Mouse (Mus musculus) embryonic stem cell, embryonic (primary cell): ENCODE results near the gene Tmem147.

Experiments used
- CTCF ChIA-PET, 4 experiments: fragments of 300-600 bp in 2 of 4; fragments of 350-600 bp in 2 of 4; sonication (Branson Sonifier 250); formaldehyde crosslinking; loops; one replicate each; lab custom pipeline; 2022; ENCODE audit warnings: inconsistent platforms in 2 of 4; lab: Charles Lee
- POLR2A ChIA-PET, 4 experiments: fragments of 300-600 bp in 2 of 4; fragments of 350-600 bp in 2 of 4; sonication (Branson Sonifier 250); formaldehyde crosslinking; loops; one replicate each; lab custom pipeline; 2022; ENCODE audit warnings: antibody characterized with exemption in 4 of 4, inconsistent platforms in 1 of 4; lab: Charles Lee

The Tmem147 gene

GRCm38 (mm10) chr7:30729396-30730063, at the start of gene Tmem147:
Gene Tmem147 (minus strand): TSS chr7:30729540.
- ChIA-PET POLR2A (interaction anchor here (0.7 to 3.4 kb wide), 15 partner anchors 9 to 449 kb away, joined by 3 to 18 read pairs (median 4); partner anchors contain the start of genes 2200002J24Rik (in 1 of the 4), Atp4a (in 1 of the 4), Haus5 (in 1 of the 4) and Wdr62 (in 1 of the 4)), CTCF (interaction anchor here (0.6 to 1.7 kb wide), 17 partner anchors 12 to 387 kb away, joined by 3 to 6 read pairs (median 3); partner anchors contain the start of gene Upk1a (in 1 of the 4))

- ChIA-PET POLR2A (interaction anchor here in 2 of 4 experiments (0.6 to 2.3 kb wide), 6 partner anchors 9 to 81 kb away, joined by 3 to 10 read pairs (median 3); partner anchors contain the start of gene Krtdap (in 1 of the 2)), CTCF (interaction anchor here (0.6 to 2.9 kb wide), 25 partner anchors 8 to 287 kb away, joined by 3 to 13 read pairs (median 4); partner anchors contain the start of genes Fam187b (in 1 of the 4), Ffar3 (in 1 of the 4), Gapdhs (in 1 of the 4) and Krtdap (in 1 of the 4))
These were observed 48.6 kb upstream of the Tmem147 start for GRCm38 (mm10) chr7:30777911-30778310.

GRCm38 (mm10) chr7:30777081-30777579, 47.8 kb upstream of the Tmem147 start:
- CTCF ChIA-PET, result interaction anchor here (0.5 to 2.9 kb wide), 39 partner anchors 8 to 321 kb away, joined by 3 to 13 read pairs (median 4); partner anchors contain the start of genes Fam187b (in 1 of the 4), Gapdhs (in 1 of the 4), Krtdap (in 1 of the 4) and Lsr (in 1 of the 4)
- POLR2A ChIA-PET, result interaction anchor here in 3 of 4 experiments (0.5 to 2.3 kb wide), 11 partner anchors 10 to 812 kb away, joined by 3 to 10 read pairs (median 3); partner anchors contain the start of genes Haus5 (in 1 of the 3) and Krtdap (in 1 of the 3)

GRCm38 (mm10) chr7:30776104-30776503, 46.8 kb upstream of the Tmem147 start:
- CTCF ChIA-PET, result interaction anchor here in 3 of 4 experiments (0.8 to 2.9 kb wide), 9 partner anchors 7 to 198 kb away, joined by 3 to 13 read pairs (median 6); partner anchors contain the start of genes Fam187b (in 1 of the 3) and Lsr (in 1 of the 3)
- POLR2A ChIA-PET, result interaction anchor here in 1 of 4 experiments (0.7 to 2.3 kb wide), 4 partner anchors 10 to 433 kb away, joined by 3 to 10 read pairs (median 4); partner anchors contain the start of gene Krtdap

GRCm38 (mm10) chr7:30769236-30769635, 39.9 kb upstream of the Tmem147 start:
- CTCF ChIA-PET, result interaction anchor here in 2 of 4 experiments (0.6 to 1.4 kb wide), 7 partner anchors 8 to 437 kb away, joined by 3 to 8 read pairs (median 3); partner anchors contain the start of genes Fam187b (in 1 of the 2) and Usf2 (in 1 of the 2)
- POLR2A ChIA-PET, result interaction anchor here (0.6 to 2.4 kb wide), 9 partner anchors 10 to 735 kb away, joined by 3 to 8 read pairs (median 3); no protein-coding TSS in a partner anchor

- POLR2A ChIA-PET, result interaction anchor here in 3 of 4 experiments (0.5 to 1.6 kb wide), 6 partner anchors 22 to 401 kb away, joined by 3 to 7 read pairs (median 4); no protein-coding TSS in a partner anchor
- CTCF ChIA-PET, result interaction anchor here (0.5 to 1.4 kb wide), 20 partner anchors 10 to 430 kb away, joined by 3 to 16 read pairs (median 4); partner anchors contain the start of genes Fam187b (in 1 of the 4), Kirrel2 (in 1 of the 4), Lsr (in 1 of the 4) and Tmem147 (in 1 of the 4)
These were observed 37.1 kb upstream of the Tmem147 start for GRCm38 (mm10) chr7:30766408-30766807.

GRCm38 (mm10) chr7:30765173-30765572, 35.8 kb upstream of the Tmem147 start:
- POLR2A ChIA-PET, result interaction anchor here in 1 of 4 experiments (1.6 kb wide), 1 partner anchor 21 kb away, joined by 3 read pairs; no protein-coding TSS in a partner anchor

GRCm38 (mm10) chr7:30763456-30763855, 34.1 kb upstream of the Tmem147 start, which contains the start of gene Dmkn:
Gene Dmkn (plus strand): TSS chr7:30763756.
- CTCF ChIA-PET, result interaction anchor here in 3 of 4 experiments (0.6 to 1.0 kb wide), 4 partner anchors 7 to 223 kb away, joined by 3 read pairs; partner anchors contain the start of gene Fam187b (in 1 of the 3)
- POLR2A ChIA-PET, result interaction anchor here in 1 of 4 experiments (0.6 kb wide), 1 partner anchor 227 kb away, joined by 4 read pairs; no protein-coding TSS in a partner anchor

More at GRCm38 (mm10) chr7:30765173-30765572, 35.8 kb upstream of the Tmem147 start:
- CTCF ChIA-PET, result interaction anchor here in 3 of 4 experiments (0.6 to 1.3 kb wide), 7 partner anchors 8 to 333 kb away, joined by 3 to 13 read pairs (median 4); partner anchors contain the start of genes Ffar2 (in 1 of the 3), Haus5 (in 1 of the 3) and Tmem147 (in 1 of the 3)

GRCm38 (mm10) chr7:30761769-30762352, 32.5 kb upstream of the Tmem147 start:
- POLR2A ChIA-PET, result interaction anchor here in 1 of 4 experiments (0.6 kb wide), 1 partner anchor 156 kb away, joined by 3 read pairs; no protein-coding TSS in a partner anchor
- CTCF ChIA-PET, result interaction anchor here in 2 of 4 experiments (0.7 to 1.2 kb wide), 2 partner anchors 17 to 111 kb away, joined by 3 read pairs; no protein-coding TSS in a partner anchor

GRCm38 (mm10) chr7:30758853-30759252, 29.5 kb upstream of the Tmem147 start:
- POLR2A ChIA-PET, result interaction anchor here in 1 of 4 experiments (0.6 to 2.9 kb wide), 7 partner anchors 10 to 127 kb away, joined by 3 to 8 read pairs (median 4); no protein-coding TSS in a partner anchor
- CTCF ChIA-PET, result interaction anchor here (0.5 to 2.4 kb wide), 18 partner anchors 9 to 646 kb away, joined by 3 to 15 read pairs (median 4); partner anchors contain the start of gene Cox6b1 (in 1 of the 4)

- ChIA-PET CTCF (interaction anchor here in 3 of 4 experiments (0.6 to 2.4 kb wide), 14 partner anchors 9 to 557 kb away, joined by 3 to 13 read pairs (median 4); partner anchors contain the start of genes Fam187b (in 1 of the 3), Gapdhs (in 1 of the 3) and Tmem147 (in 1 of the 3)), POLR2A (interaction anchor here in 2 of 4 experiments (0.6 to 1.8 kb wide), 4 partner anchors 9 to 79 kb away, joined by 3 to 5 read pairs (median 4); no protein-coding TSS in a partner anchor)
These were observed 27.7 kb upstream of the Tmem147 start for GRCm38 (mm10) chr7:30757001-30757400.

GRCm38 (mm10) chr7:30751086-30751669, 21.8 kb upstream of the Tmem147 start, which contains the start of gene Sbsn:
Gene Sbsn (plus strand): TSS chr7:30751471.
- CTCF ChIA-PET, result interaction anchor here in 3 of 4 experiments (0.6 to 0.9 kb wide), 4 partner anchors 11 to 130 kb away, joined by 3 to 8 read pairs (median 4); no protein-coding TSS in a partner anchor
- POLR2A ChIA-PET, result interaction anchor here in 1 of 4 experiments (0.6 to 1.4 kb wide), 3 partner anchors 16 to 71 kb away, joined by 3 to 5 read pairs (median 3); no protein-coding TSS in a partner anchor

GRCm38 (mm10) chr7:30749824-30750606, 20.7 kb upstream of the Tmem147 start:
- POLR2A ChIA-PET, result interaction anchor here in 2 of 4 experiments (0.6 to 1.4 kb wide), 3 partner anchors 19 to 28 kb away, joined by 3 read pairs; no protein-coding TSS in a partner anchor
- CTCF ChIA-PET, result interaction anchor here in 3 of 4 experiments (0.7 to 1.5 kb wide), 4 partner anchors 9 to 128 kb away, joined by 3 to 8 read pairs (median 4); no protein-coding TSS in a partner anchor

GRCm38 (mm10) chr7:30747525-30748204, 18.3 kb upstream of the Tmem147 start:
- ChIA-PET CTCF (interaction anchor here (0.5 to 2.2 kb wide), 16 partner anchors 8 to 331 kb away, joined by 3 to 6 read pairs (median 4); partner anchors contain the start of genes Fam187b (in 1 of the 4) and Tmem147 (in 1 of the 4)), POLR2A (interaction anchor here in 1 of 4 experiments (0.5 to 1.4 kb wide), 4 partner anchors 10 to 206 kb away, joined by 3 to 5 read pairs (median 4); no protein-coding TSS in a partner anchor)
